Mouse (Mus musculus) megakaryocyte, adult 5-6 weeks (primary cell): ENCODE results near the gene Etv6. TPM values are rescaled to one million over a fixed set of nuclear protein-coding genes. Genes with fewer than 3 reads are reported as not detected.

Experiments used
- ATAC-seq: 2 replicates; pipeline ENCODE4 v1.8.0; 2016; ENCODE audit warnings: mild to moderate bottlenecking, inconsistent platforms; ENCODE audit not compliant: poor library complexity, severe bottlenecking
- total RNA-seq, 2 experiments: library from RNA; stranded (forward) in 1 of 2; stranded (reverse) in 1 of 2; fragments of 153-499, 151-499 nt in 1 of 2; fragments of 221-1000, 200-1000 nt in 1 of 2; gene quantifications; 2 replicates each; pipeline versions ENCODE4 v1.2.3 to v1.2.4; 2015 to 2017

Etv6 gene
- total RNA-seq, 2 experiments from 2014 or later, result 32.9 to 66.7 TPM

GRCm38 (mm10) chr6:134107696-134108095 is 72.2 kb downstream of the Etv6 start:
- ATAC-seq, result no peak

DNA sequence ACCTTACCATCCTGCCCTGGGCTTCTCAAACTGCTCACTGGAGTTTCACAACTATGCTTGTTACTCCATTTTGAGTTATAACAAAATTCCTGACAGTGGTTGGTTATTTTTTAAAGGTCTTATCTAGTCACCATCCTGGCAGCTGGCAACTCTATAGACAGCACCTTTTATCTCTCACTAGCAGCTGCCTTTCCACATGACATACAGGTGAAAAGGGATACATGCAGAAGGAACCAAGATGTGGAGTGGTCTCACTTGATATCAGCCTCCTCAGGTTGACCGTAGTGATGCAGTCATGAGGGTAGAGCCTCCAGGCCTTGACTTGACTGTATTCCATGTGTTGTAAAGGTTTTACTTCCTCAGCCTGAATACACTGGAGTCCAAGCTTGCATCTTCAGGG is 74.2 kb downstream of the Etv6 start:
- ATAC-seq, result peak; percentile 23; the same call in 1 of the 2 replicates

DNA sequence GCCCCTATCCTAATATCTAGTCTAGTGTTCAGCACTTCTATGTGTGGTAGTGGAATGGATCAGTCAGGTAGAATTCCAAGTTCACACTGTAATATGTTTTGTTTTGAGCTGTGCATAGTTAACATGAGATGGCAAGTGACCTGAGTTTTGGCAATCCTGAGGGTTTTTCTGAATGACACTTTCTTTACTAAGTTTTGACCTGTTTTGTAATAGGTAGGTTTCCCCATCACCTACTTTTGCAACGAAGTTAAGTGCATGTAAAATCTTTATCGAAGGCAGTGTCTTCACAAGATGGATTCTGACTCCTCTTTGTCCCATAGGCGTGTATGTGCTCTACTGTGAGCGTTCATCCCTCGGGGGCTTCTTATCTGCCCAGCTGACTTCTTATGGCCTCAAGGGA is 74.7 kb downstream of the Etv6 start:
- ATAC-seq, result peak; percentile 46

DNA sequence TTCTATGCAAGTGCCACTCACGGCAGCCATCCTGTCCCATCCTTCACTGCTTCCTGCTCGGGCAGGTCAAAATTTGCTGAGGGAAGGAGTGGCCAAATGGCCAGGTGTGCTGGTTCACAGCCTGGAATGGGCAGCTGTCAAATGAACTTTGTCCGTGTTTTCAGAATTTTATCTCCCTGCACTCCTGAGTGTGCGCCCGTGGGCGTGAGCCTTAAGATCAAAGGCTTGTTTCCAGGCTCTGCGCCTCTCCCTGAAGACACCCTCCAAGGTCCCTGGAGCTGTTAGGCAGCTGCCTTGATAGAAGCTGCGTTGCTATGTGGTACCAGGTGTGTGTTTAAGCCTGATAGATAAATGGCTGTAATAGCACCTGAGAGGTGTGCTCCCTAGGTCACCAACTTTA is 76.1 kb downstream of the Etv6 start:
- ATAC-seq, result no peak

GRCm38 (mm10) chr6:134112753-134113152 is 77.3 kb downstream of the Etv6 start:
- ATAC-seq, result no peak

DNA sequence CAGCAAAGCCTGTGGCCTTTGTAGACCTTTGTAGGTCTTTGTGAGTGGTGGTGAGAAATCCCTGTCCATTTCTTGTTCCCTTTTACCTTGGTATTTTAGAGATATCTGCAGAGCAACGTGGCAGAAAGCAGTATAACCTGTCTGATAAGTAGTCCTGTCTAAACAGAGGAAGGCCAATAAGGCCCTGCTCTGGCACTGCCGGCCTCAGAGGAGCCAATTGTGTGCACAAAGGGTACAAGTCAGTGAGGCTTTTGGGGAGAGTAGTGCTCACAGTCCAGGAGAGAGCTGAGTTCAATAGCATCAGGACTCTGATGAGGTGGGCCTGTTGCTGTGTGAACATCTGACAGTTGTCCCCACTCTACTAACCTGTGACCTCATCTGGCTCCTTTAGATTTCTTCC is 77.7 kb downstream of the Etv6 start:
- ATAC-seq, result no peak

GRCm38 (mm10) chr6:134115219-134115968 is 79.9 kb downstream of the Etv6 start:
- peak; percentile 70 for ATAC-seq

DNA sequence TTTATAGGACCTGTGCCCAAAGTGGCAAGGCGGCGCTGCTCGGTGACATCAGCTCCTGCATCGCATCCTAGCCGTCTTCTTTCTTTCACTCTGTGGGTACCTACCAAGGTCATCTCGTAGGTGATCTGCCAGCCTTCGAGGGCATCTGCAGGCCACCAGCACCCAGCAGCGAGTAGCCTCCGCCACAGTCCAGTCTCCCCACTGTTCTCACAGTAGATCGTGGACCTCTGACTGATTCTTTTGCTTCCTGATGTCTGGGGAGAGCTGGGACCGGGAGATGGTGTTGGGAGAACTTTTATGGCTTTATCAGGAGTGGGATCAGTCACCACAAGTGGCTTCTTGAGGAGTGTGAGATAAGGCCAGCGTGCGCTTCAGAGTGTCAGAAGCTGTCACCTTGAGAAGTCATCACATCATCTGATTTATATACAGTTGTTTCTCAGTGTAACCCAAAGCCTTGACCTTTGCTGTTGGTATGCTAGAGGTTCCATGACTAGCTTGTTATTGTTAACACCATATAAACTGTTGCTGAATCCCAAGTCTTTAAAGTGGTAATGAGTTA is 82.0 kb downstream of the Etv6 start:
- no peak for ATAC-seq

- ATAC-seq, result no peak
These were observed 83.0 kb downstream of the Etv6 start for GRCm38 (mm10) chr6:134118506-134118905.

DNA sequence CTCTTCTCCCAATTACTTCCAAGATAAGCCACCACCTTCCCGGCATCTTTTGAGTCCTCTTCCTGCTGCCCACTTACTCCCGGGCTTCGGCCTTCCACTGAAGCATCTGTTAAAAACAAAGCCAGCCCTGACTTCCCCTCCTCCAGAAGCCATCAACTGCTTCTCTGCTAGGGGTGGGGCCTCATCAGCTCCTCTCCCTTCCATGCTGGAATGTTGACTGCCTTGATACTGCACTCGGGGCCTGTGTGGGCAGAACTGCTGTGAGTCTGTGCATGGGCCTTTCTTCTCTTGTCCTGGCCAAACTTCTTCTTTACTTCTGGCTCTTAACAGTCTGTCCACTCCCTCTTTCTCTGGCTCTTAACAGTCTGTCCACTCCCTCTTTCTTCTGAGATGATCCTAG is 83.6 kb downstream of the Etv6 start:
- ATAC-seq, result no peak

DNA sequence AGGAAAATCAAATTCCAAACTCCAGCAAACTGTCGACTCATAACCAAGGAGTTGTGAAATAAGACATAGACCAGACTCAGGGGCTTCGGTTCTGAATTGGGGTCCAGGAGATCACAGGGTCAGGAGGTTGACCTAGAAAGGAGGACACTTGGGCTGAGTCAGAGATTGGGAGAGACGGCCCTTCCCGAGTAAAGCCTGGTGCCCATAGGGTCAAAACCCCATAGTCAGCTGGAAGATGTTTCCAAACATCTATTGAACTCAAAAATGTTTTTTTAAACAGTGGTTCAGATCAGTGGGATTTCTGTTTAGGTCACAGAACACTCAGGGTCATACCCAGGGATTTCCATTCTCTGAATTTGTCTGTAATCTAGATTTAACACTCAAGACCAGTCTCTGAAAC is 84.7 kb downstream of the Etv6 start:
- ATAC-seq, result 0 out of 2 replicates have a peak, but pooled peaks have one; percentile 1

DNA sequence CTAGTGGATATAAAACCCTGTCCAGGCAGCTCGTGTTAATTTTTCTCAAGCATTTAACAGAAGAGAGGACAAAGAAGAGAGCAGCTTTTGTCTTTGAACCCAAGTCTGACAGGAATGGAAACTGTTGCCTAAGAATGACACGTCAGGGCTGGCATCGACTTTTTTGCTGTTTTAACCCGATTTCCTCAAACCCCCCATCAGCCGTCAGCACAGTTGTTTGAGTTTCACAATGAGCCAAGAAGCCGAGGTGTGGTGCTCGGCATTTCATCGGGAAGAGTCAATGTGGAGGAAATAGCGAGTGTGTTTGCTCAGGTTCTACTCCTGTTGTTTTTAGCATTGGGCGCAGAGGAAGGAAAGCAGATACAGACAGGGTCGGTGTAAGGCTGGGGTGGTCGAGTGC is 85.2 kb downstream of the Etv6 start:
- peak; percentile 85 for ATAC-seq

- no peak for ATAC-seq
These were observed 87.4 kb downstream of the Etv6 start for GRCm38 (mm10) chr6:134122945-134123344.

- ATAC-seq, result no peak
These were observed 88.0 kb downstream of the Etv6 start for GRCm38 (mm10) chr6:134123474-134123873.

GRCm38 (mm10) chr6:134124256-134124655 is 88.8 kb downstream of the Etv6 start:
- ATAC-seq, result no peak

DNA sequence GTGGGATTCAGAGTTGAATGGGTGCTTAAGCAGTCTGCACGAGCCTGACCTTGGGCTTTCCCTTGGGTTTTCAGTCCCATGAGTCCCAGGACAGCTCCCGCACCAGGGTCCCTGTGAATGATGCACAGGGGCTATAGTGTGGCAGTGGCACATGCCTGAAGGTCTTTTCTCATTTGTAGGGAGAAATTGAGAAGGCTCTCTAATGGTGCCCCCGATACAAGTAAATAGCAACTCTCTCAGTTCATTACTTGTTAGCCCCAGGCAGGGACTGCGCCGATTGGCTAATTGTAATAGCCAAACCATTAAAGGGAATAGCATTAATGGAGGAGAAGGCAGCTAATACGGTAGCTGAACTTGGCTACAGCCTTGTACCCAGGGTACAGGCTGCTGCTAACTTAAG is 92.5 kb downstream of the Etv6 start:
- ATAC-seq, result no peak

- no peak for ATAC-seq
These were observed 93.1 kb downstream of the Etv6 start for GRCm38 (mm10) chr6:134128594-134128993.

- ATAC-seq, result no peak
These were observed 94.3 kb downstream of the Etv6 start for GRCm38 (mm10) chr6:134129848-134130247.

DNA sequence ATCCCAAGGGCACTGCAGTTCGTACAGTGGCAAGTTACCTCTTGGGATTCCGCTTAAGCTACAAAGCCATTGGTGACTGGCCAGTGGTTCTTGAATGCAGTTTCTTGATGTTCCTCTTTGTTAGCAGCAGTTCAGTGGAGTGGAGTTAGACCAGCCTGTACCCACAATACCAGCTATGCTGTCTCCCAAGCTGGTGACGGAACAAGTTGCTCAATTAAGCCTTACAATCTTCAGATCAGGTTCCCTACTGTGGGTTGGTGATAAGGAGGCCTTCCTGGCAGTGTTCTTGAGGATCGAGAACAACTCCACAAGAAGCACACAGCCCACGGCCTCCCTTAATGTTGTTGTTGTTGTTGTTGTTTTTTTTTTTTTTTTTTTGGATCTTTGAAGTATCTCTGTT is 95.3 kb downstream of the Etv6 start:
- ATAC-seq, result peak; percentile 74

GRCm38 (mm10) chr6:134131601-134132000 is 96.1 kb downstream of the Etv6 start:
- no peak for ATAC-seq

GRCm38 (mm10) chr6:134133756-134134155 is 98.3 kb downstream of the Etv6 start:
- peak; percentile 73 for ATAC-seq

GRCm38 (mm10) chr6:134134821-134135323 is 99.4 kb downstream of the Etv6 start:
- ATAC-seq, result peak; percentile 41
